Mouse (Mus musculus) forebrain, embryonic 15.5 days (tissue): ENCODE results near the gene Adipor2. TPM values are rescaled to one million over a fixed set of nuclear protein-coding genes. Genes with fewer than 3 reads are reported as not detected.
A peak's percentile ranks its signal among the peaks of the same experiment; 100 is the strongest.

Experiments used
- ATAC-seq: fragments of 200-750 bp; cut with Nextera tagmentation; replicated peaks from 2 replicates; pipeline ENCODE4 v1.8.0; 2017; ENCODE audit warnings: mild to moderate bottlenecking, moderate TSS enrichment, moderate library complexity
- H3K27ac ChIP-seq: fragments of 300-500 bp; sonication (generic); replicated peaks from 2 replicates; pipeline ENCODE4 v1.5.1; 2015; ENCODE audit warnings: mild to moderate bottlenecking, inconsistent platforms
- H3K27me3 ChIP-seq: fragments of 300-500 bp; sonication (generic); 2 replicates; pipeline ENCODE4 v1.6.1; 2015; ENCODE audit warnings: inconsistent platforms
- H3K36me3 ChIP-seq: fragments of 300-500 bp; sonication (generic); 2 replicates; pipeline ENCODE4 v1.6.1; 2015; ENCODE audit warnings: mild to moderate bottlenecking, inconsistent platforms
- H3K4me1 ChIP-seq: fragments of 300-500 bp; sonication (generic); 2 replicates; pipeline ENCODE4 v1.6.1; 2015; ENCODE audit warnings: inconsistent platforms
- H3K4me2 ChIP-seq: fragments of 300-500 bp; sonication (generic); replicated peaks from 2 replicates; pipeline ENCODE4 v1.6.1; 2015; ENCODE audit warnings: mild to moderate bottlenecking, inconsistent platforms
- H3K4me3 ChIP-seq: fragments of 300-500 bp; sonication (generic); 2 replicates; pipeline ENCODE4 v1.5.1; 2015; ENCODE audit warnings: mild to moderate bottlenecking, inconsistent platforms
- H3K9ac ChIP-seq: fragments of 300-500 bp; sonication (generic); replicated peaks from 2 replicates; pipeline ENCODE4 v1.6.1; 2015; ENCODE audit warnings: mild to moderate bottlenecking, inconsistent platforms
- H3K9me3 ChIP-seq: fragments of 300-500 bp; sonication (generic); 2 replicates; pipeline ENCODE4 v1.6.1; 2016; ENCODE audit warnings: inconsistent platforms
- WGBS: fragments of 180-500 bp; shearing (Covaris S2); methylation state at CpG from one replicate; pipeline ENCODE4 v1.1.7; 2015; ENCODE audit warnings: mixed read lengths; 5-methylcytosine and 5-hydroxymethylcytosine counted together
- polyA plus RNA-seq: library from polyadenylated mRNA; unstranded; fragments of >200 nt; fragmentation: Nextera tagmentation; extraction: Ambion mirVana; gene quantifications from 2 replicates; pipeline ENCODE4 v1.2.1, GENCODE M21; 2015

The Adipor2 gene
- polyA plus RNA-seq, 1 experiment from 2014 or later: 45.5 TPM

- 0 out of 2 replicates have a peak overlapping the region, but pooled peaks have one; percentile 12 for H3K27ac ChIP-seq
- H3K4me3 ChIP-seq: no peak overlapping the region
- H3K9me3 ChIP-seq: no peaks in the 10 kb centered on the region
- 12% methylated on average over 7 of the region's 7 CpGs for WGBS
- no peaks in the 10 kb centered on the region for H3K36me3 ChIP-seq
- no peaks in the 10 kb centered on the region for H3K27me3 ChIP-seq
- peak; percentile 75 for ATAC-seq
- H3K4me1 ChIP-seq: peaks cover 5% of the 10 kb centered on the region; the same call in 1 of the 2 replicates
- H3K4me2 ChIP-seq: no peak overlapping the region
- no peak overlapping the region for H3K9ac ChIP-seq
Measured at GRCm38 (mm10) chr6:119418392-119419251, 1.1 kb upstream of the Adipor2 start.

DNA sequence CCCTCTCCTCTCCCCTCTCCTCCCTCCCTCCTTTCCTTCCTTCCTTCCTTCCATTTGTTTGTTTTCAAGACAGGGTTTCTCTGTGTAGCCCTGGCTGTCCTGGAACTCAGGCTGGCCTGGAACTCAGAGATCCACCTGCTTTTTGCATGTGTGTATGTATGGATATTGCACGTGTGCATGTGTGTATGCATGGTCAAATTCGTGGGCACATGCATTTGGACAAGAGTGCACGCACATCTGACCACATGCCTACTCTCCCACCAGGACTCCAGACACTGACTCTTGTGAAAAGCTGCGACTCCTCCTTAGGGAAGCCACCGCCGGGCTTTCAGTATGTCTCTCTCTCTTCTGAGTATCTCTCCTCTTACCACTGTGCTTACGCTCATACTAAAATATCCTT, 317 bp upstream of the Adipor2 start:
- Histone ChIP-seq H3K27ac (no peak overlapping the region), H3K9me3 (no peaks in the 10 kb centered on the region), H3K27me3 (no peaks in the 10 kb centered on the region), H3K9ac (no peak overlapping the region), H3K4me3 (no peak overlapping the region), H3K4me2 (no peak overlapping the region), H3K4me1 (peaks cover 5% of the 10 kb centered on the region; the same call in 1 of the 2 replicates), H3K36me3 (no peaks in the 10 kb centered on the region)
- WGBS: 61% methylated on average over 7 of the region's 7 CpGs
- ATAC-seq: no peak

GRCm38 (mm10) chr6:119416643-119417042, 861 bp downstream of the Adipor2 start:
- 71% methylated on average over 6 of the region's 6 CpGs for WGBS

DNA sequence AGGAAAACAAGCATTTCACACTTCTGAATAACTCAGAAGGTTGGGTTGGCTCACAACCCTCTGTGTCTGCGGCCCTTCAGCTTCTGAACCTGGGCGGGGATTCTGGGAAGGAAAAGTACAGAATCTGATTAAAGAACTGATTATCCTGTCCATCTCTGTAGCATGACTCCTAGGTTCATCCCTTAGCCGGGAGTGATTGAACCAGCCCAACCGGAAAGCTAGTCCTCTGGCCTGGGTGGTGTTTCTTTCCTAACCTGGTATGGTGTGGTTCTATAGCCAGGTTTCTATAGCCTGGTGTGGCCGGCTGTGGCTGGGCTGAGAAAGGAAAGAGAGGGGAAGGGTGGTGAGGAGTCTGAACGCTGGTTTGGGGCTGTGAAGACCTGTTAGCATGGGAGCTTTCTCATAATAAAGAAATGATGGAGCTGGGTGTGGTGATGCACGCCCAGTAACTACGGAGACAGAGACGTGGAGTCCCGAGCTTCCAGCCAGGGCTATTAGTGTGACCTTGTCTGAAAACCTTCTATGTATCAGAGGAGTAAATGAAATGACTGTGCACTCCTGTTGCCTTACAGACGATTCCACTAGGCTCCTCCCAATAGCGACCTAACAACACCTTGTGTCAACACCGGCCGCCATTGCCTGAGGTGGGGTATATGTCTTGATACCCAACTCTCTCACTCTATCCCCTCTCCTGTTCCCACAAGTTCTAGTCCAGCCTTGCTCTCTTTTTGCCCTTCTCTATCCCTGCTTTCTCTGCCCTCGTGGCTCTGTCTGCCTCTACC, 3.1 kb downstream of the Adipor2 start:
- peaks cover 5% of the 10 kb centered on the region; the same call in 1 of the 2 replicates for H3K4me1 ChIP-seq
- WGBS: 91% methylated on average over 15 of the region's 15 CpGs
- no peak for ATAC-seq

More at GRCm38 (mm10) chr6:119416643-119417042, 861 bp downstream of the Adipor2 start:
- no peaks in the 10 kb centered on the region for H3K36me3 ChIP-seq
- H3K27ac ChIP-seq: no peak overlapping the region
- no peak overlapping the region for H3K4me3 ChIP-seq
- H3K27me3 ChIP-seq: no peaks in the 10 kb centered on the region
- peaks cover 5% of the 10 kb centered on the region; the same call in 1 of the 2 replicates for H3K4me1 ChIP-seq
- H3K9ac ChIP-seq: no peak overlapping the region
- no peak for ATAC-seq
- H3K9me3 ChIP-seq: no peaks in the 10 kb centered on the region
- H3K4me2 ChIP-seq: no peak overlapping the region

GRCm38 (mm10) chr6:119412588-119412987, 4.9 kb downstream of the Adipor2 start:
- 89% methylated on average over 4 of the region's 4 CpGs for WGBS
- Histone ChIP-seq H3K9me3 (no peaks in the 10 kb centered on the region), H3K4me3 (no peak overlapping the region), H3K9ac (no peak overlapping the region), H3K4me2 (no peak overlapping the region), H3K4me1 (no peaks in the 10 kb centered on the region), H3K27me3 (no peaks in the 10 kb centered on the region), H3K27ac (no peak overlapping the region), H3K36me3 (no peaks in the 10 kb centered on the region)
- 0 out of 2 replicates have a peak, but pooled peaks have one; percentile 38 for ATAC-seq

More for the DNA sequence above, 3.1 kb downstream of the Adipor2 start:
- no peaks in the 10 kb centered on the region for H3K36me3 ChIP-seq
- H3K9ac ChIP-seq: no peak overlapping the region
- no peaks in the 10 kb centered on the region for H3K27me3 ChIP-seq
- no peak overlapping the region for H3K4me2 ChIP-seq
- H3K27ac ChIP-seq: no peak overlapping the region
- H3K9me3 ChIP-seq: no peaks in the 10 kb centered on the region
- no peak overlapping the region for H3K4me3 ChIP-seq

DNA sequence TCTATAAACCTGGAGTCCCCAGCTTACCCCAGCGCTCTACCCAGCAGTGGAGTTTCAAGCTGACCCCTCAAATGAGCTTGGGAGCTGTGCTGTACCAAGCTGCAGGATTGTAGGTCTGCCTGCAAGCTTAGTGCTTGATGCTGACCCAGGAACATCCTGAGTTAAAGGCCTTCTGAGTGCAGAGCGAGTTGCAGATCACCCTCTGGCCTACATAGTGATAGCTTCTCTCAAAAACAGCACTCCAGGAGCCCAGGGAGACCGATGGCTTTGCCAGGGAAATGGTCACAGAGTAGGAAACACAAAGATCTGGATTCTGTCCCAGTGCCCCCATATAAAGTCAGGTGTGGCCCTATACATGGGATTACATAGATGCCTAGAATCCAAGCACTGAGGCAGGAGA, 6.0 kb downstream of the Adipor2 start:
- no peak overlapping the region for H3K4me3 ChIP-seq
- H3K4me1 ChIP-seq: no peaks in the 10 kb centered on the region
- H3K27ac ChIP-seq: no peak overlapping the region
- H3K27me3 ChIP-seq: no peaks in the 10 kb centered on the region
- 86% methylated on average over 3 of the region's 3 CpGs for WGBS
- H3K36me3 ChIP-seq: no peaks in the 10 kb centered on the region
- H3K4me2 ChIP-seq: no peak overlapping the region
- H3K9ac ChIP-seq: no peak overlapping the region
- ATAC-seq: no peak
- H3K9me3 ChIP-seq: no peaks in the 10 kb centered on the region

GRCm38 (mm10) chr6:119409766-119410165, 7.7 kb downstream of the Adipor2 start:
- H3K4me3 ChIP-seq: no peak overlapping the region
- no peaks in the 10 kb centered on the region for H3K36me3 ChIP-seq
- no peak overlapping the region for H3K4me2 ChIP-seq
- H3K4me1 ChIP-seq: no peaks in the 10 kb centered on the region
- no peak for ATAC-seq
- H3K9me3 ChIP-seq: no peaks in the 10 kb centered on the region
- 13% methylated on average over 1 of the region's 1 CpGs for WGBS
- no peak overlapping the region for H3K27ac ChIP-seq
- no peaks in the 10 kb centered on the region for H3K27me3 ChIP-seq
- no peak overlapping the region for H3K9ac ChIP-seq

DNA sequence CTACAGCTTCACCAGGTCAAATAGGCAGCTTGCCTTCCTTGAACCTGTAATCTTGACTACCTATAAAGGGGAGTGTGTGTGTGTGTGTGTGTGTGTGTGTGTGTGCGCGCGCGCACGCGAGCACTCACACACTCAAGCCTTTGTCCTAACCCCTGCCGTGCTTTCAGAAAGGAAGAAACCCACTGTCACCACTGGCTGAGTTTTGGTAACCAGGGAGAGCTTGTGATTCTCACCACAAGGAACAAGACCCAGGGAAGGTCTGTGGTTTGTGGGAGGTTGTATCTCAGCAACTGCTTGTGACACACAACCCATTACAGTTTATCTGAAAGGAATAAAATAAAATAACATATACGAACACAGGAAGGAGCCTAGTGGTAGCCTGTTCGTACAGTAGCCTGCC, 8.9 kb downstream of the Adipor2 start:
- ATAC-seq: no peak
- 71% methylated on average over 9 of the region's 9 CpGs for WGBS

GRCm38 (mm10) chr6:119407818-119408217, 9.7 kb downstream of the Adipor2 start:
- whole genome bisulfite sequencing: 61% methylated on average over 6 of the region's 6 CpGs
- no peak overlapping the region for H3K27ac ChIP-seq
- no peak for ATAC-seq
- H3K4me3 ChIP-seq: no peak overlapping the region
- no peaks in the 10 kb centered on the region for H3K36me3 ChIP-seq
- H3K4me1 ChIP-seq: no peaks in the 10 kb centered on the region
- H3K9ac ChIP-seq: no peak overlapping the region
- H3K4me2 ChIP-seq: no peak overlapping the region
- H3K27me3 ChIP-seq: no peaks in the 10 kb centered on the region
- no peaks in the 10 kb centered on the region for H3K9me3 ChIP-seq

More for the DNA sequence above, 8.9 kb downstream of the Adipor2 start:
- no peak overlapping the region for H3K4me3 ChIP-seq
- no peak overlapping the region for H3K27ac ChIP-seq
- H3K4me2 ChIP-seq: no peak overlapping the region
- no peaks in the 10 kb centered on the region for H3K36me3 ChIP-seq
- H3K4me1 ChIP-seq: no peaks in the 10 kb centered on the region
- no peaks in the 10 kb centered on the region for H3K27me3 ChIP-seq
- H3K9me3 ChIP-seq: no peaks in the 10 kb centered on the region
- no peak overlapping the region for H3K9ac ChIP-seq

- Histone ChIP-seq H3K4me3 (no peak overlapping the region), H3K4me1 (no peaks in the 10 kb centered on the region), H3K9ac (no peak overlapping the region), H3K4me2 (no peak overlapping the region), H3K27me3 (no peaks in the 10 kb centered on the region), H3K27ac (no peak overlapping the region), H3K36me3 (no peaks in the 10 kb centered on the region), H3K9me3 (no peaks in the 10 kb centered on the region)
- 93% methylated on average over 8 of the region's 8 CpGs for WGBS
- ATAC-seq: no peak
Measured at GRCm38 (mm10) chr6:119406528-119406927, 11.0 kb downstream of the Adipor2 start.

GRCm38 (mm10) chr6:119405310-119405709, 12.2 kb downstream of the Adipor2 start:
- H3K4me1 ChIP-seq: no peaks in the 10 kb centered on the region
- no peak for ATAC-seq
- no peaks in the 10 kb centered on the region for H3K27me3 ChIP-seq
- no peaks in the 10 kb centered on the region for H3K9me3 ChIP-seq
- no peak overlapping the region for H3K27ac ChIP-seq
- no peaks in the 10 kb centered on the region for H3K36me3 ChIP-seq
- no peak overlapping the region for H3K4me3 ChIP-seq
- no peak overlapping the region for H3K4me2 ChIP-seq
- 82% methylated on average over 7 of the region's 7 CpGs for WGBS
- no peak overlapping the region for H3K9ac ChIP-seq

DNA sequence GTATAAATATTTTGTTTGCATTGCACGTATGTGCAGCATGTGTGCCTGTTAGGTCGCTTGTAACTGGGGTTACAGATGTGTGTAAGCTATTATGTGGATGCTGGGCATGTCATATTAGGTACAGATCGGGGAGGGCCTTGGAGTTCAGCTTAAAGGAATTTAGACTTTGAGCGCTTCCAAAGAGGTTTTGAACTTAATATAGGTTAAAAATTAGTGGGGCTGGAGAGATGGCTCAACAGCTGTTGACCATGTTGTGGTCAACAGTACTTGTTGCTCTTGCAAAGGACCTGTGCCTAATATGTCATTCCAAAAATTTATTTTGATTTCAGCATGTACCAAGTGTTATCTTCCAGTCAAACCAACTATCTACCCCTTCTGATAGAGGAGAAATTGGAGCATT, 12.7 kb downstream of the Adipor2 start:
- Histone ChIP-seq H3K4me3 (no peak overlapping the region), H3K27ac (no peak overlapping the region), H3K4me1 (no peaks in the 10 kb centered on the region), H3K9ac (no peak overlapping the region), H3K36me3 (no peaks in the 10 kb centered on the region), H3K27me3 (no peaks in the 10 kb centered on the region), H3K9me3 (no peaks in the 10 kb centered on the region), H3K4me2 (no peak overlapping the region)
- 91% methylated on average over 4 of the region's 4 CpGs for WGBS
- ATAC-seq: no peak
